ENCODE assay signal across 10 mouse cellular contexts in the genomic region with DNA sequence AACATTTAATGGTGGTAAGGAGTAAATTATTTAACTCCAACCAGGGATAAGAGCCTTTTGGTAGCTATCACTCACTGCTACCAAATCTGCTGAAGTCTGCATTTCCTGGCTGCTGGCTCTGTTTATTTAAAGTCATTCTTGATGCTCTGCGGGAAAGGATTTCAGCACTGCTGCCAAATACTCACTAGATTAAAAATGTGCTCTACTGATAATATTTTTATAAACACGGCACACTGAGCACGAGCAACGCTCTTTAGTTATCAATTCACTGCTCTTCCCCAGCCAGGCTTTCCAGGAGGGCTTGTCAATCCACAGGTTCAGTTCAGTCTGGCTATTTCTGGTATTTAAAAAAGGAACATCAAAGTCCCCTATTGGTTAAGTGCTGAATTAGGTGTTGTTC.
DNase-seq lines count a peak whose midpoint lies in the region; ATAC-seq lines count a peak whose summit lies in the region.
"Had no signal": no experiment of that assay in that cellular context is flagged by ENCODE, and none has a peak within 500 bp of the region (broad histone marks: within the 10 kb centered on the region; RNA-seq: fewer than 3 reads in every experiment).

No protein-coding gene starts in this region.

- H3K4me2 ChIP-seq in hindbrain, embryonic 14.5 days (replicated peaks) = no peak overlapping the region
- no peak overlapping the region for H3K4me2 ChIP-seq in hindbrain, embryonic 16.5 days (ENCODE audit: low read length)
- H3K4me2 ChIP-seq: forebrain, embryonic 15.5 days; liver, embryonic 11.5 days had no signal

- DNase-seq in hindbrain, embryonic 14.5 days (ENCODE audit: low spot score) = peak; percentile 25
- DNase-seq in adipocyte (ENCODE audit: low spot score) = peak; percentile 37
- peak; percentile 78 for DNase-seq in cerebellum, adult 9-10 months
- DNase-seq in layer of hippocampus, adult 8-10 months (ENCODE audit: low spot score in 2 of 2) = peak; percentile 3 to 7
- DNase-seq in adrenal gland, postnatal 10 days = no peak
- DNase-seq in spleen, postnatal 14 days (ENCODE audit: low spot score in 2 of 2) = no peak
- no peak for DNase-seq in MN1 (ENCODE audit: low spot score)

- no peak overlapping the region for H3K4me3 ChIP-seq in hindbrain, embryonic 14.5 days (replicated peaks; ENCODE audit: low read length)
- H3K4me3 ChIP-seq in hindbrain, embryonic 16.5 days (ENCODE audit: low read length) = no peak overlapping the region
- H3K4me3 ChIP-seq: forebrain, embryonic 15.5 days had no signal

- no peak overlapping the region for H3K9ac ChIP-seq in hindbrain, embryonic 14.5 days
- H3K9ac ChIP-seq in hindbrain, embryonic 16.5 days (ENCODE audit: low read depth, low read length) = no peak overlapping the region
- H3K9ac ChIP-seq: forebrain, embryonic 15.5 days had no signal

- no peaks in the 10 kb centered on the region for H3K9me3 ChIP-seq in hindbrain, embryonic 14.5 days (ENCODE audit: control insufficient read depth, low read length)
- H3K9me3 ChIP-seq in hindbrain, embryonic 16.5 days (ENCODE audit: control insufficient read depth, low read length) = no peaks in the 10 kb centered on the region
- H3K9me3 ChIP-seq: forebrain, embryonic 15.5 days had no signal

- no peaks in the 10 kb centered on the region for H3K27me3 ChIP-seq in hindbrain, embryonic 14.5 days (ENCODE audit: control insufficient read depth, insufficient read depth, low read length)
- no peaks in the 10 kb centered on the region for H3K27me3 ChIP-seq in hindbrain, embryonic 16.5 days (replicated peaks; ENCODE audit: control insufficient read depth, insufficient read depth, low read length)
- H3K27me3 ChIP-seq: forebrain, embryonic 15.5 days had no signal

- no peaks in the 10 kb centered on the region for H3K4me1 ChIP-seq in hindbrain, embryonic 14.5 days (replicated peaks; ENCODE audit: control insufficient read depth, insufficient read depth, low read length)
- no peaks in the 10 kb centered on the region for H3K4me1 ChIP-seq in hindbrain, embryonic 16.5 days (ENCODE audit: control insufficient read depth, insufficient read depth, low read depth, low read length)
- H3K4me1 ChIP-seq: forebrain, embryonic 15.5 days had no signal

- 64% methylated on average over 4 of the region's 4 CpGs for whole genome bisulfite sequencing in hindbrain, embryonic 14.5 days
- 47% methylated on average over 4 of the region's 4 CpGs for WGBS in hindbrain, embryonic 16.5 days

- ATAC-seq in hindbrain, embryonic 14.5 days (ENCODE audit: low FRiP score) = no peak
- no peak for ATAC-seq in hindbrain, embryonic 16.5 days
- ATAC-seq: forebrain, embryonic 15.5 days had no signal

- no peak overlapping the region for H3K27ac ChIP-seq in hindbrain, embryonic 14.5 days
- no peak overlapping the region for H3K27ac ChIP-seq in hindbrain, embryonic 16.5 days (ENCODE audit: low read depth, low read length)
- H3K27ac ChIP-seq: forebrain, embryonic 15.5 days had no signal

- H3K36me3 ChIP-seq in hindbrain, embryonic 14.5 days (replicated peaks; ENCODE audit: control insufficient read depth, insufficient read depth) = no peaks in the 10 kb centered on the region
- H3K36me3 ChIP-seq in hindbrain, embryonic 16.5 days (ENCODE audit: control insufficient read depth, insufficient read depth, low read length) = no peaks in the 10 kb centered on the region
- H3K36me3 ChIP-seq: forebrain, embryonic 15.5 days had no signal

Comparison
In these comparisons a context has a peak if more than half of its experiments do, and no peak if none do; other contexts are left out.
1. DNase-seq: peak in hindbrain, embryonic 14.5 days (single experiment), adipocyte (single experiment), cerebellum, adult 9-10 months (single experiment) and layer of hippocampus, adult 8-10 months (2 of 2); none in adrenal gland, postnatal 10 days (single experiment), spleen, postnatal 14 days (0 of 2) and MN1 (single experiment).